Mouse (Mus musculus) common myeloid progenitor, adult 5-6 weeks (primary cell): ENCODE data around the gene Stk11ip. TPM values are rescaled to one million over a fixed set of nuclear protein-coding genes. Genes with fewer than 3 reads are reported as not detected.

Experiments used
- ATAC-seq: replicated peaks from 2 replicates; pipeline ENCODE4 v1.8.0; 2016; ENCODE audit warnings: low read depth, mild to moderate bottlenecking, moderate TSS enrichment, inconsistent platforms; ENCODE audit not compliant: poor library complexity, severe bottlenecking
- total RNA-seq: library from RNA; stranded (forward); fragments of 200-1000, 187-1606 nt; gene quantifications from 2 replicates; pipeline ENCODE4 v1.2.3, GENCODE M21; 2017

Stk11ip gene
- total RNA-seq = 15.1 and 19.5 TPM in 2 replicates

DNA sequence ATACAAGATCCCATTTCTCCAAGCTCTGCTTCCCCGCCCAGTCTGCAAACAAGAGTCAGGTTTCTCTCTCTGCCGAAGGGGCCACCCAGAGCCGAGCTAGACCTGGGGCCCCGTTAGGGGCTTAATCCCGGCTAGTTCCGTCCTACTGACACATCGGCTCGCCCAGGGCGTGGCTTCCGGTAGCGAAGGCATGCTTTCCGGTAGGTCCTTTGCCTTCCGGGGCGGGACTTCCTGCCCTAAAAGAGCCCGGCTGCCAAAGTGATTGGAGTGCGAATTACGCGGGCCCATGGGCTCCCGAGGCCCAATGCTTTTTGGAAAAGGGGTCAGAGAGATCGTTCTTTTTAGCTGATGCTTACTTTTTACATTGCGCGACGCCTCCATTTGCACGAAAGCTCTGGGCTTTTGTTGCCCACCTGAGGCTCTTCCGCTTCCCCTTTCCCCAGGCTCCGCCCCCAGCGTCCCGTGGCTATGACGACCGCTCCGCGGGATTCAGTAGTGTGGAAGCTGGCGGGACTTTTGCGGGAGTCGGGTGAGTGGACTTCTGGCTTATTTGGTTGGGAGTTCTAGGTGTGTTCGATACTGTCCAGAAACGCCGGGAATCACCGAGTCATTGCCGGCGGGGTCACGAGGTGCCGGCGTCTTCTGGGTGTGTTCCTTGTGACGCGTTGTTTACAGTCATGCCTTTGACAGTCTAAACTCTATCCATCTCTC is at the start of gene Stk11ip:
Stk11ip (plus strand) TSS at position 209 of the 711 bp plus-strand sequence.
- peak; percentile 97 for ATAC-seq

DNA sequence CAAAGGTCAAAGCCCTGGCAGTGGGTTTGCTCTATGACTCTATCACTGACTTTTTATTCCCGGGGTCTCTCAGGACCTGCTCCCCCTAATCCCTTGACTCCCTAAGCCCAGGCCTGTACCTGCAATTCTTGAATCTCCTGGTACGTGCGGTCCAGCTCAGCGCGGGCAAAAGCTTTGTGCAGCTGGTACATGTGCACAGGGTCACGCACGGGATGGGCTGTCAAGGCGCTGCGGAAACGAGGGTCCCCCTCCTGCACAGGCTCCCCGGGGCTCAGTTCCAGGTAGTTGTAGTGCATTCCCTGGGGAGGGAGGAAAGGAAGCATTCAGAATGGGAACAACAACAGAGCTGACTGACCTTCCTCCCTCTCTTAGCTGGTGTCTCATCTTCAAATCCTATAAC is 44.9 kb upstream of the Stk11ip start:
- no peak for ATAC-seq

DNA sequence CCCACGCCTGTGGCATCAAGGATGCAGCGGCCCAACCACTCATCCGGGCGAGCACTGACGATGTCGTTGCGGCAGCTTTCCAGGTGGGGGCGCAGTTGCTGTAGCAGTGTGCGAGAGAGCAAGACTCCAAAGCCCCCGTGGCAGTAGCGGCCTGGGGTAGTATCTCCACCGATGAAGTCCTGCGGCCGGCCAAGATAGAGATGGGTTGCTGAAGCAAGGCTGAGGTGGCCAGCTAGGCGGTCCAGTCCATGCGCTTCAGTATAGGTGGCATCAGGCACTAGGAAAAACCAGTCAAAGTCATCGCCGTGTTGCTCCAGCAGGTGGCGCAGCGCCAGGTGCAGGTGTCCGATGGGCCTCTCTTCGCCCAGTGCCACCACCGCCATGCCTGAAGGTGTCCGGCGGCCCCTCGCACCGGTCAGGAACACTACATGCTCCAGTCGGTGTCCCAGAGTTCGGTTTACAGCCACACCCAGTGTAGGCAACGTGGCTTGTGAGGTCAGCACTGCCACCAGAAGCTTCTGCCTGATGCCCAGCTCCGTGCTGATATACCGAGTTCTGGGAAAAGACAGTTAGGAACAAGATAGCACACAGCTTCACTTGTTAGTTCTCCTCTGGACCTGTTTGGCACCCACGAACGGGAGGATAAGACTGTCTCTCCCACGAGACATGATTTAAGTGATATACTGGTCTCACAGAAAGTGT is 43.9 kb upstream of the Stk11ip start:
- ATAC-seq = peak; percentile 61

DNA sequence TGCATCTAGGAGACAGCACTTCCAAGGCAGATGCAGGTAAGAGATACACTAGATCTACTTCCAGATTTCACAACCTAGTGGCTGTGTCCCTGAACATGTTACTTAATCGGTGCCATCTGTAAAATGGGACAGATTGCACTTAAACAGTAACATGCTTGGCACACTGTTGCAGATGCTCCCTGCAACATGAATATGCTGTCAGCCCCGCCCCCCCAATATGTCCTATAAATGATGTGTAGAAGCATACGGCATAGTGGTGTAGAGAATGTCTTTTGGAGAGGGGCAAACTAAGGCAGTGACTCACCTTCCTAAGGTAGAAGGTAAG is 43.4 kb upstream of the Stk11ip start:
- ATAC-seq = no peak

DNA sequence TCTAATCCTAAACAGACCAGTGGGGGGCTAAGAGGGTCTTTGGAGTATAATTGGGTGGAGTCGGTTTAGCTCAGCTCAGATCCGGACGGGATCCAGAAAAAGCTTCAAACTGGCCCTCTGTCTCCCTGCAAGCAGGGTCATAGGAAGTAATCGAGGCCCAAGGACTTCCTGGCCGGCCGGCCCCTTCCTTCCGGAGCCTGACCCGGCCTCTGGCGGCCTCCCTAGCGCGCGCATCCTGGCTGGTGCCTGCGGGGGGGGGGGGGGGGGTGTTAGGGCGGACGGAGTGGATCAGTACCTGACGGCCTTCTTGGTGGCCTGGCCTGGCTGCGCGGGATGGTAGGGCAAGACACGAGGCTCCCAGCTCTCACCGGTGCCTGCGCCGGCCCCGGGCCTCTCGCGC is 42.8 kb upstream of the Stk11ip start:
- no peak for ATAC-seq

DNA sequence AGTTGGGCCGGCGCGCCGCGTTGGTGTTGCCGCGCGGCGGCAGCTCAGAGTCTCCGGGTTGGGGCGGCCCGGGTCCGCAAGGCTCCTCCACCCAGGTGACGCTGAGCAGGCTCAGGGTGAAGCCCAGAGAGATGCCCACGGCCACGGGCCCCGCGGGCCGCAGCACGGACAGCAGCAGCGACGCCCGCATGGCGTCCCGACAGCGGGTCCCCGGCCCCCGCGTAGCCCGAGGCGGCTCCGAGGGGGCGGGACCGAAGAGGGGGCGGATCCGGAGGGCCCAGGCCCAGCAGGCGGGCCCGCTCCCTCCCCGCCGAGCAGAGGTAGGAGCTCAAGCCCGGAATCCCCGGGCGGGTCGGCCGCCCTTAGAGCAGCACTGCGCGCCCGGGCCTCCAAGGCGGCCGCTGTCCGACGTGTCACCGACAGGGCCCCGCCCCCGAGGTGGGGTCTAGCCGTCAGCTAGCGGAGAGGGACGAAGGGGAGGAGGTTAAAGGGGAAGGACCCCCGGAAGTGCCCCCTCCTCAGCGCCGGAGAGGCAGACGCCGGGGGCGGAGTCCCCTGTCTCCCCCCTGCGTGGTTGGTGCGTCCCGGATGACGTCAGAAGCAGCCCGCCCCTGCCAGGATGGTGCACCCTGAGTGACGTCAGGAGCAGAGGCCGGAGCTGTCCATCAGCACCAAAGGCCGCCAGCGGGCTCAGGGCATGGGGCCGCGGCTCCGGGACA is 42.3 kb upstream of the Stk11ip start, which contains the start of the genes Chpf and Tmem198:
Chpf (minus strand) TSS at position 392 of the 719 bp plus-strand sequence.
Tmem198 (plus strand) TSS at position 617 of the 719 bp plus-strand sequence.
- peak; percentile 84 for ATAC-seq

DNA sequence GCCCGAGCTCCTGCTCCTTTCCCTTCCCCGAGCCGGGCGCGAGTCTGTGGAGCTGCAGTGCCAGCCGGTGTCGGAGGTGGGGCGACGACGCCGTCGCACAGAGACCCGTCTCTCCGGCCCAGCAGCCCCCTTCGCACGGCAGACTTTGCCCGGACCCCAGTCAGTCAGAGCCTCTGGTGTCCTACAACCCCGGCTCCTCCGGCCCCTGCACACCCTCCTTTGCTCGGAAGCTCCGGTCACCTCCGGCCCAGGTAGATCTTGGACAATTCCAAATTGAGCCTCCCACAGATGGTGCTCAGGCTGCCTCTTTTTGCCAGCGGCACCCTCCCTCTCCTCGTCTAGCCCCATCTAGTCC is 41.7 kb upstream of the Stk11ip start:
- ATAC-seq = no peak

DNA sequence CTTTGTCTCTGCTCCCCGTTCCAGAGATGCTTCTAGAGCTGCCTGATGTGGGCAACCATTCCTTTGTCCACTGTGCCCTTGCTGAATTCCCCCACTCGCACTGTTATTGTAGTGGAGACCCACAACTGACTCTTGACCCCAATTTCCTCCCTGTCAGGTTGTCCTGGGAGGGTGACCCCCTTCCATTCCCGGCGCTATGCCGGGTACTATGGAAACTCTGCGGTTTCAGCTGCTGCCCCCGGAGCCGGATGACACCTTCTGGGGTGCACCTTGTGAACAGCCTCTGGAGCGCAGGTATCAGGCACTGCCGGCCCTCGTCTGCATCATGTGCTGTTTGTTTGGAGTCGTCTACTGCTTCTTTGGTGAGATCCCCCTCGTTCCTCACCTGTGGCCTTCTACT is 41.3 kb upstream of the Stk11ip start:
- no peak for ATAC-seq

DNA sequence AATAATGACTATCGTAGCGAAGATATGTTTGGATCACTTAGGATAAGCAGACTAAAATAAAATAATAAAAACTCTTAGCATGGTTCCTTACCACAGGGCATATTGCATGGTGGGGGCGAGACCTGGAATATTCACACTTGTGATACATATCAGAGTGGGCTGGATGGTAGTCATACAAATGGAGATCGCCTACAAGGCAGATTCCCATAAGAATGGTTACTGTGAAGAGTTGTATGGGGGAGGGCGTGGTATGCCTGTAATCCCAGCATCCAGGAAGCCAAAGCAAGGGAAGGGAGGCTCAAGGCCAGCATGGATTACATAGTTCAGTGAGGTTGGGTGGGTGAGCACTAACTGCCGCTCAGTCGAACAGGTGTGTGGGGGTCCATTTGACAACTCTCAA is 40.6 kb upstream of the Stk11ip start:
- no peak for ATAC-seq

DNA sequence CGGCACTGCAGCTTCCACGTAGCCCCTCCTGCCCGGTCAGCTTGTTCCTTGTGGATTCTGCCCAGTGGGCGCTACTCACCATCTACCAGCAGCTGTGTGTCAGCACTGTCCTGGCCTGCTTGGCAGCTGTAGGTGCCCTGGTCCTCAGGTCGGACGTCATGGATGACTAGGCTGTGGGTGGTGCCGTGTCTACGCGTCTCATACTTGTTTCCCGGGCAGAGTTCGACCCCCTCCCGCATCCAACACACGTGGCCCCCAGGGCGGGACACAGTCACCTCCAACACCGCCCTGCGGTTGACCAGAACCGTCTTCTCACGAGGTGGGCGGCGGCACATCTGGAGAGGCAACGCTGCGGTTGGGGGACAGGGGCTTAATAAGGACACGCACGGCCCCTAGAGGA is 34.8 kb upstream of the Stk11ip start:
- peak; percentile 30 for ATAC-seq

DNA sequence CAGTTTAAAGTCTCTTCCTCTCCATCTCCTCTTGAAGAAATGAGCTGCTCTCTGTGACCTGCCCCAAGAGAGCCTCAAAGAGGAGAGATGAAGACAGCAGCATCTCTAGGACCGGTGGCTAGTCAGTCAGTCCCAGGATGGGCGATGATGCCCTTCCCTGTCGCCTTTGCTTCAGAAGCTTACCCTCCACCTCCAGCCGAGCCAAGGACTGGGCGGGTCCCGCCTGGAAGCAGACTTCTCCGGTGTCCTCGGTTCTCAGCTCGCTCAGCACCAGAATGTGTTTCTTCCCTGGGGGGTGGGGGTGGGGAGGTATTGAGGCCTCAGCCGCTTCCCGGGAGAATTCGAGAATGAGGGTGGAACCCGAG is 34.3 kb upstream of the Stk11ip start:
- no peak for ATAC-seq

DNA sequence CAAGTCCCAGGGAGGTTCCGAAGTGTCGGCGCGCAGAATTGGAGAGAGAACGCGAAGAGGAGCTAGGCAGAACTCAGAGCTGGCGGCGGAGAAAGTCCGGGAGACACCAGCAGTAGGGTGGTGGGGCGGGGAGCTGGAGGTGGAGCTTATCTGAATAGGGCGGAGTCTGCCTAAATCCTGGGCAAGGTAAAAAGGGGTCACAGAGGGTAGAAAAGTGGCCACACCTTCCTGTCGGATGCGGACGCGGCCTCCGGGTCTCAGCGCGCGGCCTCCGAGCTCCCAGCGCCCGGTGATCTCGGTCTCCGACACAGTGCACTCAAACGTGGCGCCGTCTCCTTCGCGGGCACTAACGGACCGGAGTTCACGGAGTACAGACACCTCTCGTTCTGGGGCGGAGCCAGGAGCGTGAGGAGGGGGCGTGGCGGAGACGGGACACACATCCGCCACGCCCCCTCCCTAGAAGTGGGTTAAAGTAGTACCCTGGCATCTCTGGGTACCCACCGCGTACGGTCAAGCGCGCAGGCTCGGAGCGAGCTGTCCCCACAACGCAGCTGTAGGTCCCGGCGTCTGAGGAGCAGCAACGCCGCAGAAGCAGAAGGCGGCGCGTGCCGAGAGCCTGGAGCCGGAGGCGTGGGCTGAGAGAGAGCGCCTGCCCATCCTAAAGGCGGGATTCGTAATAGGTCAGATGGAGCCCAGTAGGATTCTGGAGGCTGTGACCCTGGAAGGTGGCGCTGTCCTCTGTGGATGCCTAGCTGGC is 33.7 kb upstream of the Stk11ip start:
- peak; percentile 57 for ATAC-seq

DNA sequence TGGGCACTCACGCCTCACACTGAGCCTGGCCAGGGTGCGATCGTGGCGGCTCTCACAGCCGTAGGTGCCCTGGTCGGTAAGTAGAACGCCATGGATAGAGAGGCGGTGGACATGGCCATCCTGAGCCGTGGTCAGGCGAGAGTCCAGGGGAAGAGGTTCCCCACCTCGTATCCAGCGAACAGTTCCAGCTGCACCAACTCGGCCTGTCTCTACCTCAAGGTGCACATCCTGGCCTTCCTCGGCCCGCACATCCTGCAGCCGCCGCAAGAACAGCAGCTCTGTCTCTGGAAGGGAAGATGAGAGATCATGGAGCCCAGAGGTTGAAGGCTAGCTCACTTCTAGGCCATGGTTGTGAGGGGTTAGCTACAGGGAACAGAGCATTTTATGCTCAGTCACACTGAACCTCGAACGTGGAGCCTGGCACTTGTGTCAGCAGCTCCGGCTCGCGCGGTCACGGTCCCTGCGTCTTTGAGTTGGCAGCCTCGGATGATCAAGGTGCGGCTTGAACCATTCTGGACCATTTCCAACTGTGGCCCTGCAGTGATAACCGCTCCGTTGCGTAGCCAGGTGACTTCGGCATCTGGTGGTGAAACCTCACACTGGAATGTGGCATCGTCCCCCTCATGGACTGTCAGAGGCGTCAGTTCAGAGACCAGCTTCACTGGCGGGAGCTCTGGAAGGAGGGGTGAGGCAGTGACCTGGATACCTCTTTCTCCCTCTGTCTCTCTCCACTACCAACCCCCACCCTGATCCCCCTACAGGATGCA is 30.4 kb upstream of the Stk11ip start:
- ATAC-seq = no peak

DNA sequence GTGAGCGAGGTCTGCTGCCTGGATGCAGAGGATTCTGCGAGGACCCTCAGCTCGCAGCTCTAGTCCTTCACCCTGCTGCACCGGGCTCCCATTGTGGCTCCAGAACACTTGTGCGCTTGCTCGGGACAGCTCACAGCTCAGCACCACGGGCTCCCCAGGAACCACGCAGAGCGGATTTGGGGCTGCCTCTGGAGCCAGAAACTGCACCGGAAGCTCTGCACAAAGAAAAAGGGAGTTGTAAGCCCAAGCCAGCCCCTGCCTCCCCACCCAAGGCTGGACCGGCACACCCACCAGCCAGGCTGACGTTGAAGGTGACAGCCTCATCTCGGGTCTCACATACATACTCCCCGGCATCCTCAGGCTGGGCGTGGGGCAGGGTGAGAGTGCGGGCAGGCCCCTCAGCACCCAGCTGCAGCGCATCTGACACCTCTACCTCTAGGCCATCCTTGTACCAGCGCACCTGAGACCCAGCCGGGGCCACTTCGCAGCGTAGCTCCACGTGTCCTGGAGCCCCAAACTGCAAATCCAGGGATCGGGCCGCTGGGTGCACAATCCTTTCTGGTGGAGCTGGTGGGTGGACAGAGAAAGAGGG is 28.7 kb upstream of the Stk11ip start:
- no peak for ATAC-seq

DNA sequence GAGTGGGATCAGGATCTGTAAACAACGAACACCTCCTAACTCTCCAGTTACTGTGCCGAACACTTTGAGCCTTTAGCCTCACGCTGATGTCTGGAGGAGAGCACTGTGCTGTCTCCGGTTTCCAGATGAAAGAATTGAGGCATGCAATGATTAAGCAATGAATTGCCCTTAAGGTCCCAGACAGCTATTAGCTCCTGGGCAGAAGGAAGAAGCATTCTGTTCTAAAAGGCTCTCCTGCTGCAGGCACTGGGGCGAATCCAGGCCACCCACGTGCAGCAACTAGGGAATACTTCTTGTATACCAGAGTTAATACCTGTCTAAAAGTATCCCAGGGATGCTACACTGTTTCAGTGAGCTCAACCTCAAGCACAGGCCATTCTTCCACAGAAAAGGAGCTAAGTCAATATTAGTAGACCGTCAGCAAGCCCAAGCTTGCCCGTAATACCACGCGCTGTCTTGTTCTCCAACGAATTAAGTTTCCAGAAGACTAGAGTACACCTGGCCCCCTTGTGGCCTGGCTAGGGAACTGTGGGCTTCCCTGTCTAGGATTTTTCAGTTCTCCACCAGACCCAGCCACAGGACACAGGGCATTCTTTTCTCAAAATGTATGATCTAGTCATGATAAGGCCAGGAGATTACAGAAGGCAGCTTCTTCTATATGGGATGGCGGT is 26.3 kb upstream of the Stk11ip start:
- peak; percentile 84 for ATAC-seq

DNA sequence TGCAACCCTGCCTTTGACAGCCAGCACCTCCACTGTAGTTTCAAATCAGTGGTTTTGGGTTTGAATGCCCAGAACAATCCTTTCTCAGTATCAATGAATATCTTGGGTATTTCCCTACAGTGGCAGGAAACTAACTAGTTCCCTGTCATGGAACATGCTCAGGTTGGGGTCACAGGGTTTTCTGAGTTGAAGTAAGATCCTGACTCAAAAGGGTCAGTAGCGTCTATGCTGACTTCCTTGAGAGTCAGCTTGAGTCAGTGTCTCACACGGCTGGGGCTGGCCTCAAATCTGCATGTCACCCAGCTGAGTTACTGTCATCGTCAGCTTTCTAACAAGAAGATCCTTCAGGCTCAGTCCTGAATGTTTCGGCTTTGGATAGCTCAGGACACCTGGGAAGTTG is 22.4 kb upstream of the Stk11ip start:
- no peak for ATAC-seq

DNA sequence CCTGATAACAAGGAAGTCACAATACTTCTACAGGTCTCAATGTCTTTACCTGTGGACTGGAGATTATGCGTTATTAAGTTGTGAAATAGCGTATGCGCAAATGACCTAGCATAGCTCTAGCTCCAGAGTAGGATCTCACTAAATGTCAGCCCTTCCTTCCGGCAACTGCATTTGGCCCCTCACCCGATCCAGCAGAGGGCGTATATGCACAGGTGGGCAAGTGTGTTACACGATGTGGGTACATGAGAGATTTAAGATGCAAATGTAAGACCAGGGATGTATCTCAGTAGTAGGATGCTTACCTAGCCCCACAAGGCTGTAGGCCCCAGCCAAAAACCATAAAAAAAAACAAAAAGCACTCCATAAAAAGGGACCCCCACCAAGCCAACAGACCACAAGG is 21.9 kb upstream of the Stk11ip start:
- ATAC-seq = no peak

DNA sequence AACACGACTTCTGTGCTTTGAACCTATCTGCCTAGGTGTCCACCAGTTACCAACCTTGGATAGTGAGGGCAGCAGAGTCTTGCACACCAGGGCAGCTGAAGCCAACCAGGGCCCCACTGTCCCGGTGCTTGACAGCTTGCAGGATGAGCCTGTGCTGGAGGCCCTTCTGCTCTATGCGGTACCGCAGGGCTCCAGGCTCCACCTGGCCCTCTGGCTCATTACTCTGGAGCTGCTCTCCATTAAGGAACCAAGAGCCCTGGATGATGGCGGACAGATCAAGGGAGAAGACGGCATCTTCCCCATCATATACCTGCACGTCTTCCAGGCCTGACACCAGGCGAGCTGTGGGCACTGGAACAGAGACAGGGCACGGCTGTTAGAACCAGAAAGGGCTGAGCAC is 19.4 kb upstream of the Stk11ip start:
- ATAC-seq = no peak
